Mouse (Mus musculus) limb, embryonic 15.5 days (tissue): ENCODE results near the gene Usp5. TPM values are rescaled to one million over a fixed set of nuclear protein-coding genes. Genes with fewer than 3 reads are reported as not detected.

Experiments used
- ATAC-seq: fragments of 200-750 bp; cut with Nextera tagmentation; 2 replicates; pipeline ENCODE4 v1.8.0; 2017; ENCODE audit warnings: low read depth, moderate TSS enrichment; ENCODE audit not compliant: insufficient number of reproducible peaks, low FRiP score, low TSS enrichment
- H3K27ac ChIP-seq: fragments of 300-500 bp; sonication (generic); 2 replicates; pipeline ENCODE4 v1.5.1; 2015; ENCODE audit warnings: moderate library complexity, mild to moderate bottlenecking, inconsistent platforms
- H3K27me3 ChIP-seq: fragments of 300-500 bp; sonication (generic); 2 replicates; pipeline ENCODE4 v1.6.1; 2015; ENCODE audit warnings: inconsistent platforms
- H3K36me3 ChIP-seq: fragments of 300-500 bp; sonication (generic); 2 replicates; pipeline ENCODE4 v1.6.1; 2015; ENCODE audit warnings: inconsistent platforms
- H3K4me1 ChIP-seq: fragments of 300-500 bp; sonication (generic); 2 replicates; pipeline ENCODE4 v1.6.1; 2015; ENCODE audit warnings: inconsistent platforms
- H3K4me2 ChIP-seq: fragments of 300-500 bp; sonication (generic); 2 replicates; pipeline ENCODE4 v1.6.1; 2015; ENCODE audit warnings: mild to moderate bottlenecking, inconsistent platforms
- H3K4me3 ChIP-seq: fragments of 300-500 bp; sonication (generic); 2 replicates; pipeline ENCODE4 v1.5.1; 2015; ENCODE audit warnings: mild to moderate bottlenecking, inconsistent platforms
- H3K9ac ChIP-seq: fragments of 300-500 bp; sonication (generic); 2 replicates; pipeline ENCODE4 v1.6.1; 2015; ENCODE audit warnings: inconsistent platforms
- H3K9me3 ChIP-seq: fragments of 300-500 bp; sonication (generic); 2 replicates; pipeline ENCODE4 v1.6.1; 2016; ENCODE audit warnings: inconsistent platforms
- WGBS: fragments of 180-500 bp; shearing (Covaris S2); methylation state at CpG from one replicate; pipeline ENCODE4 v1.1.7; 2015; 5-methylcytosine and 5-hydroxymethylcytosine counted together
- polyA plus RNA-seq: library from polyadenylated mRNA; unstranded; fragments of >200 nt; fragmentation: Nextera tagmentation; extraction: Ambion mirVana; gene quantifications from 2 replicates; pipeline ENCODE4 v1.2.1, GENCODE M21; 2015

Usp5 gene
- polyA plus RNA-seq, 1 experiment from 2014 or later = 136 TPM

DNA sequence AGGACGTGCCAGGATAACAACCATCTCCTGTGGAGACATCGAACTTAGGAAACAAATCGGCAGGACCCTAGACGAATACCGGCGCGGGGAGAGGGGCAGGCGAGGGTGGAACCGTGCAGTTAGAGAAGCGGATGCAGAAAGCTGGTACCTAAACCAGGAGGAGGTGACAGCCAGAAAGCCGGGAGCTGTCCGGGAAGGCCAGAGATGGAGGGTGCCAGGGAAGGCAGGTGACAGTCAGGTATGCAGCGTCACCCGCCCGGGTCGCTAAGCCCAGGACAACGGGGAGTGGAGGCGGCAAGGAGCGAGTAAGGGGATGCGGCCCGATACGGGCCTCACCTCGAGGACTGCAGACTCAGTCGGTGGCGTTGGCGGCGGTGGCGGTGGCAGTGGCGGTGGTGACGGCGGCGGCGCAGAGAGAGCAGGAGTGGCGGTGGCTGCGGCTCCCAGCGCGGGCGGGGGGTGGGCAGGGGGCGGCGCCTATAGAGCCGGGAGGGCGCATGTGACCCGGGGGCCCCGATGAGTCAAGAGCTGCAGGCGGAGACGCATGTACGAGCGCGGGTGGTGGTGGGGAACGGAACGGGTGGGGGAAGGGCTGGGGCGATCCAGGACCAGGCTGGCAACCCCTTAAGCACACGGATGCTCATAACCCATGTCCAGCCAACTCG lies 60.1 kb downstream of the Usp5 start, which contains the start of gene Eno2:
Gene Eno2, minus strand, starts transcription at position 573 of the 665 bp plus-strand sequence.
- Histone ChIP-seq H3K27ac (peak within 1 kb of the TSS; percentile 27; the same call in 1 of the 2 replicates), H3K9ac (peak within 1 kb of the TSS; percentile 60), H3K27me3 (0 out of 2 replicates have a peak, but pooled peaks cover 6% of the 10 kb centered on the region), H3K4me3 (peak within 1 kb of the TSS; percentile 57), H3K4me1 (peaks cover 23% of the 10 kb centered on the region), H3K36me3 (0 out of 2 replicates have a peak, but pooled peaks cover 2% of the 10 kb centered on the region), H3K4me2 (peak within 1 kb of the TSS; percentile 95), H3K9me3 (no peaks in the 10 kb centered on the region)
- under 1% methylated on average over 54 of the region's 54 CpGs for WGBS
- ATAC-seq = peak; percentile 69

DNA sequence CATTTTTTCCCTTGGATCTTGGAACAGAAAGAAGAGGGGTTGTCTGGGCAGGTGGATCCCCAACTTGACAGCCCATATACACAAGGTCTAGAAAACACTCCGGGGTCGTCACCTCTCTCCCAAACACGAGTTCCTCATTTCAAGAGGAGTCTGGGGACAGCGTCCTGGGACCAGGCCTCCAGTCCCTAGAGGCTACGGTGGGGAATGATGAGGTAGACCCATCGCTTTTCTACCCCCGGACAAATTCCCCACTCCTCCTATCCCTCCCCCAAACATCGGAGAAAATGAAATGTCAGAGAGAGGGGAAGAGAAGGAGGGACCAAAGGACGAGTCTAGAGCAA lies 60.6 kb downstream of the Usp5 start:
- 0 out of 2 replicates have a peak, but pooled peaks cover 2% of the 10 kb centered on the region for H3K36me3 ChIP-seq
- peak overlapping the region; percentile 60 for H3K9ac ChIP-seq
- H3K4me2 ChIP-seq = peak overlapping the region; percentile 95
- no peak for ATAC-seq
- peak overlapping the region; percentile 57 for H3K4me3 ChIP-seq
- peaks cover 23% of the 10 kb centered on the region for H3K4me1 ChIP-seq
- H3K27ac ChIP-seq = no peak overlapping the region
- 0 out of 2 replicates have a peak, but pooled peaks cover 6% of the 10 kb centered on the region for H3K27me3 ChIP-seq
- WGBS = 6% methylated on average over 9 of the region's 9 CpGs
- H3K9me3 ChIP-seq = no peaks in the 10 kb centered on the region

DNA sequence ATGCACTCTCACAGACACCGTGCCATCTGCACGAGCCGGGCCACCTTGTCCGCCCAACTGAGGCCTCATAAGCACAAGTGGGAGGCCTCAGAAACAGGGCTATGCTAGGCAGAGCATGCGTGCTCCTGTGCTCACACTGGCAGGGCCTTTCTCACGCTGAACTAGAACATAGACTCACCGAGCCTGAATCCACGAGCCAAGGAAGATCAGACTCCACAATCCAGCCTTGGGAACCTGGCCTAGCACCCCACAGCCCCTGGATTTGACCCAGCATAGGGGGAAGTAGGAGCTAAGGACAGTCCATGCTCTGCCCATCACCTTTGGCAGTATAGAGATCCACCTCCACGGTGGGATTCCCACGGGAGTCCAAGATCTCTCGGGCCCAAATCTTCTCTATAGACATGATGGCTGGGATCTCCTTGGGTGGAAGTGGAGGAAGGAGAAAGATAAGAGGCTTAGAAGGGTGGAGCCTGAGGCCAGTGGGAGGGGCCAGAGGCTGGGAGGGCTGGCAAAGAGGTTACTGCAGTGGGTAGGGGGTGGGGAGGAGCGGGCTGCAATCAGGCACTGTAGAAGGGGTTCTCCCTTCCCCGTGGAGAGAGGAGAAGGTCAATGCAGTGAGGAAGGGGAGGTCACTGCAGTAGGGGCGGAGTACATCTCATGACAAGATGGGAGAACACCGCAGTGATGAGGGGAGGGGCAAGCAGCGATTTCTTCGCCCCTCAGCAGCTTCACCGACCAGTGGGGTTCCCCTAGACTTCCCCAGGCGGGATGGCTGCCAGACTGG lies 61.2 kb downstream of the Usp5 start:
- H3K36me3 ChIP-seq = 0 out of 2 replicates have a peak, but pooled peaks cover 2% of the 10 kb centered on the region
- H3K27me3 ChIP-seq = 0 out of 2 replicates have a peak, but pooled peaks cover 10% of the 10 kb centered on the region
- H3K4me1 ChIP-seq = peaks cover 23% of the 10 kb centered on the region
- WGBS = 30% methylated on average over 19 of the region's 19 CpGs
- peak overlapping the region; percentile 95 for H3K4me2 ChIP-seq
- H3K9me3 ChIP-seq = no peaks in the 10 kb centered on the region
- H3K4me3 ChIP-seq = peak overlapping the region; percentile 57
- H3K9ac ChIP-seq = peak overlapping the region; percentile 60; the same call in 1 of the 2 replicates
- ATAC-seq = no peak
- H3K27ac ChIP-seq = no peak overlapping the region

- no peak for ATAC-seq
- no peak overlapping the region for H3K9ac ChIP-seq
- H3K27me3 ChIP-seq = 0 out of 2 replicates have a peak, but pooled peaks cover 10% of the 10 kb centered on the region
- no peak overlapping the region for H3K4me3 ChIP-seq
- H3K9me3 ChIP-seq = no peaks in the 10 kb centered on the region
- H3K4me1 ChIP-seq = peaks cover 23% of the 10 kb centered on the region
- 0 out of 2 replicates have a peak, but pooled peaks cover 4% of the 10 kb centered on the region for H3K36me3 ChIP-seq
- H3K27ac ChIP-seq = no peak overlapping the region
- 48% methylated on average over 4 of the region's 4 CpGs for WGBS
- no peak overlapping the region; the same call in 1 of the 2 replicates for H3K4me2 ChIP-seq
These were observed 61.8 kb downstream of the Usp5 start for GRCm38 (mm10) chr6:124767536-124767919.

DNA sequence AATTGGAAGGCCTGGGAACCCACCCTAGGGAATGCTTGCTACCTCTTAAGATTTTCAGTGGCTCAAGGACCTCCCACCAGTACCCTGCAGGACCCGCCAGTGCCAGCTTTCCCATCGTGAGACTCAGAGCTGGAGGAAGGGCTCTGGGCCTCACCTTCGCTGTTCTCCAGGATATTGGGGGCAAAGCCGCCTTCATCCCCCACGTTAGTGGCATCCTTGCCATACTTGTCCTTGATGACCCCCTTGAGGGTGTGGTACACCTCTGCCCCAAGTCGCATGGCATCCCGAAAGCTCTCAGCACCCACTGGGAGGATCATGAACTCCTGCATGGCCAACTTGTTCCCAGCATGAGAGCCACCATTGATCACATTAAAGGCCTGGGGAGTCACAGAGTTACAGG lies 63.3 kb downstream of the Usp5 start:
- no peaks in the 10 kb centered on the region for H3K9me3 ChIP-seq
- 0 out of 2 replicates have a peak, but pooled peaks cover 4% of the 10 kb centered on the region for H3K36me3 ChIP-seq
- H3K27me3 ChIP-seq = 0 out of 2 replicates have a peak, but pooled peaks cover 10% of the 10 kb centered on the region
- H3K4me2 ChIP-seq = no peak overlapping the region
- H3K4me1 ChIP-seq = peaks cover 23% of the 10 kb centered on the region
- H3K4me3 ChIP-seq = no peak overlapping the region
- 85% methylated on average over 7 of the region's 7 CpGs for WGBS
- H3K27ac ChIP-seq = no peak overlapping the region
- H3K9ac ChIP-seq = no peak overlapping the region
- no peak for ATAC-seq

Other genes with a start within 250 kb of the Usp5 start
- 0.14 TPM in 1 of 2 replicates, not detected in the other for gene C1s2, start 193.4 kb downstream of the Usp5 start, polyA plus RNA-seq
- gene Lpcat3, start 166.5 kb downstream of the Usp5 start, polyA plus RNA-seq = 46.1 and 55.0 TPM in 2 replicates
- 164 and 183 TPM in 2 replicates for gene Emg1, start 117.3 kb downstream of the Usp5 start, polyA plus RNA-seq
- 285 and 312 TPM in 2 replicates for gene Phb2, start 117.1 kb downstream of the Usp5 start, polyA plus RNA-seq
- gene Ptpn6, start 90.8 kb downstream of the Usp5 start, polyA plus RNA-seq = 17.4 and 17.8 TPM in 2 replicates
- 356 and 402 TPM in 2 replicates for gene Grcc10, start 88.1 kb downstream of the Usp5 start, polyA plus RNA-seq
- 0.10 TPM in 1 of 2 replicates, not detected in the other for gene Gm45234, start 73.5 kb downstream of the Usp5 start, polyA plus RNA-seq
- 15.1 and 15.7 TPM in 2 replicates for gene Atn1, start 73.0 kb downstream of the Usp5 start, polyA plus RNA-seq
- 7.9 and 9.1 TPM in 2 replicates for gene Eno2, start 59.8 kb downstream of the Usp5 start, polyA plus RNA-seq
- 0.36 and 0.83 TPM in 2 replicates for gene Lrrc23, start 49.8 kb downstream of the Usp5 start, polyA plus RNA-seq
- gene Spsb2, start 20.8 kb downstream of the Usp5 start, polyA plus RNA-seq = 14.1 and 15.5 TPM in 2 replicates
- 940 and 1,131 TPM in 2 replicates for gene Tpi1, start 15.2 kb downstream of the Usp5 start, polyA plus RNA-seq
- 124 and 141 TPM in 2 replicates for gene Cdca3, start 63 bp upstream of the Usp5 start, polyA plus RNA-seq
- 0.96 and 3.2 TPM in 2 replicates for gene Gnb3, start 10.8 kb upstream of the Usp5 start, polyA plus RNA-seq
- gene P3h3, start 28.3 kb upstream of the Usp5 start, polyA plus RNA-seq = 43.7 and 62.3 TPM in 2 replicates
- 1.6 and 2.9 TPM in 2 replicates for gene Gpr162, start 34.5 kb upstream of the Usp5 start, polyA plus RNA-seq
- 0.24 and 0.31 TPM in 2 replicates for gene Cd4, start 58.7 kb upstream of the Usp5 start, polyA plus RNA-seq
- 2.3 TPM in 2 replicates for gene Lag3, start 82.2 kb upstream of the Usp5 start, polyA plus RNA-seq
- gene Ptms, start 90.6 kb upstream of the Usp5 start, polyA plus RNA-seq = 241 and 331 TPM in 2 replicates
- gene Mlf2, start 101.9 kb upstream of the Usp5 start, polyA plus RNA-seq = 352 and 365 TPM in 2 replicates
- gene Cops7a, start 136.1 kb upstream of the Usp5 start, polyA plus RNA-seq = 146 and 160 TPM in 2 replicates
- 20.8 and 21.3 TPM in 2 replicates for gene Pianp, start 167.2 kb upstream of the Usp5 start, polyA plus RNA-seq
- gene Zfp384, start 179.7 kb upstream of the Usp5 start, polyA plus RNA-seq = 16.9 and 17.9 TPM in 2 replicates
- 141 and 146 TPM in 2 replicates for gene Ing4, start 210.3 kb upstream of the Usp5 start, polyA plus RNA-seq
- 9.9 and 12.4 TPM in 2 replicates for gene Acrbp, start 220.2 kb upstream of the Usp5 start, polyA plus RNA-seq
- 6.5 and 6.6 TPM in 2 replicates for gene Lpar5, start 238.4 kb upstream of the Usp5 start, polyA plus RNA-seq